Mouse (Mus musculus): ENCODE results near the gene Tmeff2. TPM values are rescaled to one million over a fixed set of nuclear protein-coding genes. Genes with fewer than 3 reads are reported as not detected.
"Not testable (repeated sequence)": the region's sequence is repeated elsewhere in the genome, so short reads cannot be mapped to it uniquely, and the experiment has no call there.

The Tmeff2 gene
- not detected in 2 replicates for polyA plus RNA-seq (2012)

GRCm38 (mm10) chr1:50900386-50900785, at the start of gene Tmeff2:
Gene Tmeff2 (plus strand): TSS chr1:50900647.
- TF ChIP-seq GATA1 (IDR thresholded peaks at IDR 0.05; ENCODE audit: low read length) = not testable (repeated sequence)

- TF ChIP-seq GATA1 (IDR thresholded peaks at IDR 0.05; ENCODE audit: low read length) = no peak
These were observed 38.9 kb upstream of the Tmeff2 start for GRCm38 (mm10) chr1:50861515-50861914.

DNA sequence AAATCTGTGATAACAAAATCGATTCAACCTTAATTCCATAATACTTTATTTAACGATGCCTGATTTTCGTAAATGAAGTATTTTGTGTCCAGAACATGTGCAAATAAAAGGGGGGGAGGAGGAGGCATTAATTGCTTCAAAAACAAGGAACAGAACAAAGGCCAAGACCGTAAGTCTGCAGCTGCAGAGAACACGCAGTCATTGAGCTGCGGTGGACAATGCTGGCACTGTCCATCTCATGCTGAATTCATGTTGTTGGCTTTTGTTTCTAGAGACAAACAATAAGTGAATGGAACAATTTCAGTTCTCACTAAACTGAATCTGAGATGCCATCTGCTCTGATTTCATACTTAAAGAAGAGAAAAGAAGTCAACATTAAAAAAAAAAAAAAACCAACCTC, 2.8 kb upstream of the Tmeff2 start:
- TF ChIP-seq GATA1 (IDR thresholded peaks at IDR 0.05; ENCODE audit: low read length) = no peak

DNA sequence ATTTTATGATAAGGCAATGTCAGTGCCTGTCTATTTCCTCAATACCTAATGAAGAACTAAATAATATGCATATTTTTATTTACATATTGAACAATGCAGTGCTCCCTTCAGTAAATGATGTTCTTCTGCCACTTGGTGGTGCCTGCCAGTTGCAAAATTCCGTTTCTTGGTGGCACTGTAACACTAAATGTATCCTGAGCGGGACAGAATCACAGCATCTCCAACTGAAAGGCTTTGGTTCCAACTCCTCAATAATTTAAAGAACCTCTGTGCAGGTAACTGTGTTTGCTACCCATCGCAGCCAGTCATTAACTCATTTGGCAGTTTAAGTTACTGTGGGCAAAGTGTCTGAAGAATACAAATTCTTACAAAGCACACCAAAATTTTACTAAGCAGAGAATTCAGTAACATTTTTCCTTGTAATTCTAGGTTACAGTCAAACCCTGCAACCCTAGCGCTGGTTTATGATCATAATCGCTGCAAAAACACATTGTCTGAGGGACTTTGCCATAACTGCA, 24.4 kb downstream of the Tmeff2 start:
- no peak for TF ChIP-seq GATA1 (IDR thresholded peaks at IDR 0.05; ENCODE audit: low read length)

GRCm38 (mm10) chr1:50925356-50925921, 25.0 kb downstream of the Tmeff2 start:
- TF ChIP-seq GATA1 (IDR thresholded peaks at IDR 0.05; ENCODE audit: low read length) = no peak

- no peak for TF ChIP-seq GATA1 (IDR thresholded peaks at IDR 0.05; ENCODE audit: low read length)
These were observed 26.1 kb downstream of the Tmeff2 start for GRCm38 (mm10) chr1:50926374-50927060.

- TF ChIP-seq GATA1 (IDR thresholded peaks at IDR 0.05; ENCODE audit: low read length) = no peak
These were observed 26.7 kb downstream of the Tmeff2 start for GRCm38 (mm10) chr1:50927077-50927611.

DNA sequence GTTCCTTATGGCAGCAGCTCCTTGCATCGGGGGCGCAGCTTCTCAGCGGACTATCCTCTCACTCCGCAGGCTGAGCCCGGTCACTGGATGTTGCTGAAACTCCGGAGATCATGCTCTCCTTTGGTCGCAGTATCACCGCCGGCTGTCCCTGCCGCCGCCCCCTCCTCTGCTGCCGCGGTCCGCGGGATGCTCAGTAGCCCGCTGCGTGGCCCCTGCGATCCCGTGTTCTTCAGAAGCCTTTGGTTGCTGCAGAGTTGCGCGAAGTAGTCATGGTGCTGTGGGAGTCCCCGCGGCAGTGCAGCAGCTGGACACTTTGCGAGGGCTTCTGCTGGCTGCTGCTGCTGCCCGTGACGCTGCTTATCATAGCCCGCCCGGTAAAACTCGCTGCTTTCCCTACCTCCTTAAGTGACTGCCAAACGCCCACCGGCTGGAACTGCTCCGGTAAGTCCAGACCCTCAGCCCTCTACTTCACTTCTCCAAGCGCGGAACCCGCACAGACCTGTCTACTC, 27.3 kb downstream of the Tmeff2 start:
- TF ChIP-seq GATA1 (IDR thresholded peaks at IDR 0.05; ENCODE audit: low read length) = no peak

- TF ChIP-seq GATA1 (IDR thresholded peaks at IDR 0.05; ENCODE audit: low read length) = no peak
These were observed 28.3 kb downstream of the Tmeff2 start for GRCm38 (mm10) chr1:50928776-50929175.

GRCm38 (mm10) chr1:50935076-50935475, 34.6 kb downstream of the Tmeff2 start:
- no peak for TF ChIP-seq GATA1 (IDR thresholded peaks at IDR 0.05; ENCODE audit: low read length)

DNA sequence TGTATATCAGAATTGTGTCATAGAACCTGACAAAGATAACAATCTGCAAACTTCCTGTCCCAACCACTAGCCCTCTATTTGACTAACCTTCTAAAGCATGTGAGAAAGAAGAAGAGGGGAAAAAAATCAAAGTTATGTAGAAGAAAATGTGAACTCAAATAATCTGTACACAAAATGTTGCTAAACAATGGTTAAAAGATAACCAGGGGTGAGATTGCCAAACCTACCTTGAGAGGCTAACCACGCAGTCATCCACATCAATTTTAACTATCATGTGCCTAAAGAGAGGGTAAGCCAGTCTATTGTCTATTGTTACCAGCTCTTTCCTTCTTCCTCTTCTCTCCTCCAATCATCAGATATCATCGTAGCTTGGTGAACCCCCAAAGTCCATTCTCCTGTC, 35.0 kb downstream of the Tmeff2 start:
- TF ChIP-seq GATA1 (IDR thresholded peaks at IDR 0.05; ENCODE audit: low read length) = no peak

DNA sequence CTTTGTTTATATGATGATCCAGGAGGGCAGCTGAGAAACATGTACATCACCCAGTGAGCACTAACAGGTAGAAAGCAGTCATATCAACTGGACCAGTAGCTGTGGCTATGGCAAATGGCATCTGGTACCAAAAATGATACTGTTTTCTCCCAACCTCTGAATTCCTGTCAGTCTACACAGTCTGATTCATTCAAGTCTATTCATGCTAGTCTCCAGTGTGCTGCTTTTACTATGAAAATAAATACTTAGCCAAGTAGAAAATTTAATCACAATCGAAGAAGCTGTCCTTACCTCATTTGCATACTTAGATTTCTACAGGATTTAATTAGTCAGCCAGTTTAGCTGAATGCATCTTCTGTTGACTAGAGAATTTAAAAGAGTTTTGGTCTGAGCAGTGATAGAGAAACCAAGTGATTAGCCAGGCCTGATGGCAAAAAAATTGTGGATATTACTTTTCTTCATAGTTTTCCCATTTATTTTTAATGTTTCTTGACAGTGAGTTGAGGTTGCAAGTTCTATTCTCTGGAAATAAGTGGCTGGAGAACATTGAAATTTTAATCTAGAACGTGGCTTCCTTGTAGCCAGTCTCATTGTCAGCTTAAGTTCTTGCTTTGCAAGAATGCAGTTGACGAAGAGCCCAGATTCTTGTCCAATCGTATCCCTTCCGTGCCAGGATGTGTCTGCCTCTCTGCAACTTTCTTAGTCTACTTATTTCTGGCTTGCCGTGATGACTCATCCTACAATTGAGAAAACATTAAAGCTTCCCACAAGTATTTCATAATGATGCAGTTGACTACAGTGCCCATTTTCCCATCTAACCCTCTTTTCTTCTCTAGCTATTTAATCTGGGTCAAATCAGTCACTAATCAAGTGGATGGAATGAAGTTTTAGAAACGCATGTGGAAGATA, 39.9 kb downstream of the Tmeff2 start:
- no peak for TF ChIP-seq GATA1 (IDR thresholded peaks at IDR 0.05; ENCODE audit: low read length)

DNA sequence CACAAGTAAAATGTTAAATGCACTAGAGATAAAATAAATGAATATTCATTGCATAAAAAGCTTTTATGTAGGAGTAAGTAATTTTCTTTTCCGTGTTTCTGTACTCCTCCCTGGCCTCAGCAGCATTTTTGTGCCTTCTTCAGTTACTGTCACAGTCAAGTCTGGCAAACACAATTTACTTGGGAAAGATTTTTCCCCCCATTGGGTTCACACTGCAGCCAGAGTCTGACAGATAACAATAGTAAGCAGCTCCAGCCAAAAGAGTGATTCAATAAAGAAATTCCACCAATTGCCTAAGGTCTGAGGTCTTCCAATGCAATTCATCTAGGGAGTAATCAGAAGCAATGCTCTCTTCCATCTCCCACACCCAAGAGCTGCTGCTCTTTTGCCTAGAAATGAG, 48.1 kb downstream of the Tmeff2 start:
- TF ChIP-seq GATA1 (IDR thresholded peaks at IDR 0.05; ENCODE audit: low read length) = no peak

- no peak for TF ChIP-seq GATA1 (IDR thresholded peaks at IDR 0.05; ENCODE audit: low read length)
These were observed 58.4 kb downstream of the Tmeff2 start for GRCm38 (mm10) chr1:50958844-50959243.

DNA sequence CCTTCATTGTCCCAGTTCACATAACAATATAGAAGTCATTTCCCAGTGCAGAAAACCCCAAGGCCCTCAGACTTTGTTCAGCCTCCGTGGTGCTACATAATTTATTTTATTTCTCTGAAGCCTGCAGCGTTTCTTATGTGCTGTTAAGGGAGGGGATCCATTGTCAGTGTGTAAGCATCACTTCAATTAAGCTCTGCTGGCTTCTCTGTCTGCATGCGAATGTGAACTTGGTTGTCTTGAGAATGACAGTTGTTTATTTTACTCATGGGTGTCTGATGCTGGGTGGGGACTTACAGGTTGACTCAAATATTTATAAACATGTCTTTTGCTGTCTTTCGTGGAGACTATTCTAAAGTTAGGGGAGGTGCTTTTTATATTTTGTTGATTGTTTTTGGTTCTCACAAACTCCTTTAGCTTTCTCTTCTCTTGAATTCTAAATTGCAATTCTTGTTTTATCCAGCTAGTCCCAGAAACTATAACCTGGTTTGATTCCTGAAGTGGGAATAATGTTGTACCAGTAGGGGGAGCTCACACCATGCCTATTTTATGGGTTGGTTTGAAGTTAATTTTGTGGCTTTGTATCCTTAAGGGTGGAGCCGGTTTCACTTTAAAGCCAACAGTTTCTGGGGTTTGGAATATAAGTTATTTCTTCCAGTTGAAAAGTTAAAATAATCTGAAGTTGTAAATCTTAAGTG, 61.7 kb downstream of the Tmeff2 start:
- TF ChIP-seq GATA1 (IDR thresholded peaks at IDR 0.05; ENCODE audit: low read length) = no peak

All from G1E-ER4 (cell line).